Mouse (Mus musculus): ENCODE results near the gene Phospho1.

- no peak for TF ChIP-seq POLR2A (IDR thresholded peaks at IDR 0.05; ENCODE audit: insufficient read length, low read depth)
- TF ChIP-seq USF1 (IDR thresholded peaks at IDR 0.05; ENCODE audit: low read depth), result no peak
Observed at GRCm38 (mm10) chr11:95815412-95815811, 8.9 kb upstream of the Phospho1 start.
